Mouse (Mus musculus): ENCODE results near the gene Cyld.

Gene Cyld

GRCm38 (mm10) chr8:88793324-88793722 lies 96.5 kb downstream of the Cyld start:
- DNase-seq (ENCODE audit: low spot score): no peak

GRCm38 (mm10) chr8:88793746-88794614 lies 97.2 kb downstream of the Cyld start:
- DNase-seq (ENCODE audit: low spot score): no peak

GRCm38 (mm10) chr8:88794615-88794907 lies 97.7 kb downstream of the Cyld start:
- DNase-seq (ENCODE audit: low spot score): no peak

- no peak for DNase-seq (ENCODE audit: low spot score)
Measured at GRCm38 (mm10) chr8:88795896-88796295, 99.1 kb downstream of the Cyld start.

- no peak for DNase-seq (ENCODE audit: low spot score)
Measured at GRCm38 (mm10) chr8:88796651-88797050, 99.8 kb downstream of the Cyld start.
